Mouse (Mus musculus) macrophage (primary cell): ENCODE results near the gene Cacna1d. TPM values are rescaled to one million over a fixed set of nuclear protein-coding genes. Genes with fewer than 3 reads are reported as not detected.

Experiments
- H3K27ac ChIP-seq: fragments of 350-480 bp; formaldehyde crosslinking; 2 replicates; pipeline ENCODE4 v1.9.0; 2021
- H3K36me3 ChIP-seq: fragments of 350-480 bp; formaldehyde crosslinking; 2 replicates; pipeline ENCODE4 v1.9.0; 2021; ENCODE audit errors: inconsistent target
- H3K4me3 ChIP-seq: fragments of 350-480 bp; formaldehyde crosslinking; 2 replicates; pipeline ENCODE4 v1.9.0; 2021; ENCODE audit errors: inconsistent target
- H3K79me2 ChIP-seq: fragments of 350-480 bp; formaldehyde crosslinking; 2 replicates; pipeline ENCODE4 v1.9.0; 2021; ENCODE audit errors: inconsistent target
- WGBS: methylation state at CpG from one replicate; pipeline ENCODE4 v1.1.7; 2026; ENCODE audit warnings: inconsistent platforms; ENCODE audit not compliant: missing documents; 5-methylcytosine and 5-hydroxymethylcytosine counted together
- polyA plus RNA-seq: library from polyadenylated mRNA; stranded (reverse); fragments of 250-400 nt; gene quantifications from 3 replicates; pipeline ENCODE4 v1.2.4, GENCODE M21; 2018; ENCODE audit warnings: inconsistent platforms

Gene Cacna1d
- polyA plus RNA-seq, 1 experiment from 2014 or later: 2.5 TPM

GRCm38 (mm10) chr14:29998747-29999474 is 492.3 kb downstream of the Cacna1d start:
- Histone ChIP-seq H3K36me3 (peaks cover 25% of the 10 kb centered on the region), H3K27ac (no peak overlapping the region), H3K4me3 (no peak overlapping the region), H3K79me2 (no peaks in the 10 kb centered on the region)
- WGBS: 82% methylated on average over 11 of the region's 13 CpGs

- H3K79me2 ChIP-seq: no peaks in the 10 kb centered on the region
- H3K27ac ChIP-seq: no peak overlapping the region
- H3K36me3 ChIP-seq: peaks cover 40% of the 10 kb centered on the region
- H3K4me3 ChIP-seq: no peak overlapping the region
Observed at GRCm38 (mm10) chr14:29997345-29997744, 493.9 kb downstream of the Cacna1d start.

GRCm38 (mm10) chr14:29996000-29996751 is 495.1 kb downstream of the Cacna1d start:
- Histone ChIP-seq H3K79me2 (no peaks in the 10 kb centered on the region), H3K4me3 (no peak overlapping the region), H3K27ac (no peak overlapping the region), H3K36me3 (peaks cover 52% of the 10 kb centered on the region)
- WGBS: 95% methylated on average over 11 of the region's 11 CpGs

GRCm38 (mm10) chr14:29994976-29995375 is 496.3 kb downstream of the Cacna1d start:
- H3K36me3 ChIP-seq: peaks cover 62% of the 10 kb centered on the region
- 91% methylated on average over 4 of the region's 4 CpGs for WGBS
- no peaks in the 10 kb centered on the region for H3K79me2 ChIP-seq
- no peak overlapping the region for H3K27ac ChIP-seq
- H3K4me3 ChIP-seq: no peak overlapping the region

Other genes starting within 250 kb of the Cacna1d start
- gene Dcp1a, start 11.9 kb downstream of the Cacna1d start, polyA plus RNA-seq: 11.6 to 14.2 TPM (median 14.1 TPM) in 3 replicates
- 167 to 319 TPM (median 208 TPM) in 3 replicates for gene Tkt, start 56.9 kb upstream of the Cacna1d start, polyA plus RNA-seq
- gene Prkcd, start 134.8 kb upstream of the Cacna1d start, polyA plus RNA-seq: 108 to 303 TPM (median 176 TPM) in 3 replicates
- gene Rft1, start 162.9 kb upstream of the Cacna1d start, polyA plus RNA-seq: 11.3 to 19.5 TPM (median 16.6 TPM) in 3 replicates
- 21.6 to 32.5 TPM (median 29.4 TPM) in 3 replicates for gene Sfmbt1, start 223.4 kb upstream of the Cacna1d start, polyA plus RNA-seq